Comparison of ENCODE assay signal across 7 mouse cellular contexts in genomic region chr11:60139141-60139733, GRCm38 (mm10). TPM values are rescaled to one million over a fixed set of nuclear protein-coding genes. Genes with fewer than 3 reads are reported as not detected.
DNase-seq lines count a peak whose midpoint lies in the region; ATAC-seq and TF ChIP-seq lines count a peak whose summit lies in the region.

No protein-coding gene starts in this region.

- H3K4me3 ChIP-seq in C2C12 (ENCODE audit: insufficient read depth, poor library complexity, severe bottlenecking) = peak overlapping the region; percentile 41
- peak overlapping the region; percentile 73 for H3K4me3 ChIP-seq in embryonic facial prominence, embryonic 10.5 days
- peak overlapping the region; percentile 65 for H3K4me3 ChIP-seq in hindbrain, embryonic 11.5 days (ENCODE audit: low read depth, low read length)
- peak overlapping the region; percentile 58 for H3K4me3 ChIP-seq in limb, embryonic 11.5 days (ENCODE audit: low read depth, low read length)
- peak overlapping the region; percentile 64 for H3K4me3 ChIP-seq in neural tube, embryonic 12.5 days

- peak; percentile 67 for ATAC-seq in hindbrain, embryonic 11.5 days (ENCODE audit: low FRiP score)
- peak; percentile 32; the same call in 1 of the 2 replicates for ATAC-seq in limb, embryonic 11.5 days (ENCODE audit: insufficient number of reproducible peaks, low FRiP score, low TSS enrichment, low read depth)
- ATAC-seq in neural tube, embryonic 12.5 days (ENCODE audit: low FRiP score, low read depth) = peak; percentile 70
- no peak for ATAC-seq in activated CD4-positive, CD25-positive, alpha-beta regulatory T cell, adult 4 months

- H3K36me3 ChIP-seq in C2C12 (ENCODE audit: control insufficient read depth, insufficient read depth) = peaks cover 1% of the 10 kb centered on the region
- H3K36me3 ChIP-seq in embryonic facial prominence, embryonic 10.5 days (replicated peaks) = peaks cover 34% of the 10 kb centered on the region
- no peaks in the 10 kb centered on the region for H3K36me3 ChIP-seq in hindbrain, embryonic 11.5 days (ENCODE audit: control insufficient read depth, insufficient read depth, low read length)
- no peaks in the 10 kb centered on the region; the same call in 1 of the 2 replicates for H3K36me3 ChIP-seq in limb, embryonic 11.5 days (ENCODE audit: control insufficient read depth, insufficient read depth, low read length)
- peaks cover 3% of the 10 kb centered on the region; the same call in 1 of the 2 replicates for H3K36me3 ChIP-seq in neural tube, embryonic 12.5 days

- H3K4me1 ChIP-seq in embryonic facial prominence, embryonic 10.5 days = peaks cover 72% of the 10 kb centered on the region
- peaks cover 10% of the 10 kb centered on the region for H3K4me1 ChIP-seq in hindbrain, embryonic 11.5 days (replicated peaks; ENCODE audit: control insufficient read depth, insufficient read depth, low read length)
- H3K4me1 ChIP-seq in limb, embryonic 11.5 days (ENCODE audit: control insufficient read depth, insufficient read depth, low read length) = peaks cover 23% of the 10 kb centered on the region
- H3K4me1 ChIP-seq in neural tube, embryonic 12.5 days = peaks cover 50% of the 10 kb centered on the region

- peaks cover 99% of the 10 kb centered on the region for H3K79me2 ChIP-seq in C2C12 (ENCODE audit: control insufficient read depth, insufficient read depth)

- no peaks in the 10 kb centered on the region for H3K27me3 ChIP-seq in C2C12 (ENCODE audit: control insufficient read depth, insufficient read depth, insufficient read length)
- H3K27me3 ChIP-seq in embryonic facial prominence, embryonic 10.5 days (replicated peaks; ENCODE audit: low read depth, poor library complexity, severe bottlenecking) = no peaks in the 10 kb centered on the region
- H3K27me3 ChIP-seq in hindbrain, embryonic 11.5 days (ENCODE audit: control insufficient read depth, insufficient read depth, low read length) = no peaks in the 10 kb centered on the region
- no peaks in the 10 kb centered on the region for H3K27me3 ChIP-seq in limb, embryonic 11.5 days (ENCODE audit: control insufficient read depth, insufficient read depth, low read length)
- H3K27me3 ChIP-seq in neural tube, embryonic 12.5 days (replicated peaks) = no peaks in the 10 kb centered on the region

- H3K9me3 ChIP-seq in embryonic facial prominence, embryonic 10.5 days = no peaks in the 10 kb centered on the region
- H3K9me3 ChIP-seq in hindbrain, embryonic 11.5 days (ENCODE audit: control insufficient read depth, low read length) = no peaks in the 10 kb centered on the region
- no peaks in the 10 kb centered on the region for H3K9me3 ChIP-seq in limb, embryonic 11.5 days (ENCODE audit: control insufficient read depth, low read length)
- H3K9me3 ChIP-seq in neural tube, embryonic 12.5 days = no peaks in the 10 kb centered on the region

- TF ChIP-seq CTCF in C2C12 (IDR thresholded peaks at IDR 0.05; ENCODE audit: control insufficient read depth, insufficient read depth, insufficient read length) = no peak

- H3K4me2 ChIP-seq in hindbrain, embryonic 11.5 days (replicated peaks; ENCODE audit: low read depth, low read length) = peak overlapping the region; percentile 66
- H3K4me2 ChIP-seq in limb, embryonic 11.5 days (ENCODE audit: low read depth, severe bottlenecking) = peak overlapping the region; percentile 87
- H3K4me2 ChIP-seq in neural tube, embryonic 12.5 days (replicated peaks) = peak overlapping the region; percentile 86

- H3K9ac ChIP-seq in hindbrain, embryonic 11.5 days (ENCODE audit: low read depth, low read length) = peak overlapping the region; percentile 85
- peak overlapping the region; percentile 81 for H3K9ac ChIP-seq in limb, embryonic 11.5 days (ENCODE audit: low read length)
- H3K9ac ChIP-seq in neural tube, embryonic 12.5 days = peak overlapping the region; percentile 80

- peaks cover 56% of the 10 kb centered on the region for H3K79me3 ChIP-seq in C2C12 (ENCODE audit: low read depth)

- peak; percentile 57 for DNase-seq in CD4-positive, CD25-positive, alpha-beta regulatory T cell, adult 2 months (ENCODE audit: low read depth, low spot score)
- peak; percentile 49 for DNase-seq in embryonic facial prominence, embryonic 10.5 days (ENCODE audit: low spot score)
- DNase-seq in hindbrain, embryonic 11.5 days (ENCODE audit: low spot score) = peak; percentile 47
- DNase-seq in limb, embryonic 11.5 days (ENCODE audit: low spot score) = peak; percentile 52

- peak overlapping the region; percentile 12 for H3ac ChIP-seq in C2C12 (ENCODE audit: control insufficient read depth, insufficient read length, low read depth)

- H3K27ac ChIP-seq in embryonic facial prominence, embryonic 10.5 days (replicated peaks) = peak overlapping the region; percentile 95
- peak overlapping the region; percentile 89 for H3K27ac ChIP-seq in hindbrain, embryonic 11.5 days (ENCODE audit: low read depth, low read length)
- H3K27ac ChIP-seq in limb, embryonic 11.5 days (replicated peaks; ENCODE audit: low read depth, low read length) = peak overlapping the region; percentile 88
- peak overlapping the region; percentile 84 for H3K27ac ChIP-seq in neural tube, embryonic 12.5 days

- WGBS in embryonic facial prominence, embryonic 10.5 days = 3% methylated on average over 24 of the region's 24 CpGs
- 5% methylated on average over 24 of the region's 24 CpGs for WGBS in hindbrain, embryonic 11.5 days
- 2% methylated on average over 24 of the region's 24 CpGs for WGBS in limb, embryonic 11.5 days
- 2% methylated on average over 24 of the region's 24 CpGs for WGBS in neural tube, embryonic 12.5 days

TF ChIP-seq in C2C12, 6 proteins besides CTCF, POLR2A, EP300 and RAD21:
- TF ChIP-seq USF1 (IDR thresholded peaks at IDR 0.05; ENCODE audit: low read depth) (no peak), MAX (IDR thresholded peaks at IDR 0.05) (no peak), CEBPB (IDR thresholded peaks at IDR 0.05; ENCODE audit: low read depth) (no peak), MYOG (IDR thresholded peaks at IDR 0.05; ENCODE audit: control insufficient read depth, extremely low read depth, insufficient read length) (no peak), MYOD1 (IDR thresholded peaks at IDR 0.05; ENCODE audit: control insufficient read depth, insufficient read length, low read depth) (no peak), FOSL1 (IDR thresholded peaks at IDR 0.05; ENCODE audit: insufficient read depth, low read length, poor library complexity, severe bottlenecking) (no peak)

RNA-seq across cellular contexts. Expression of gene Rai1, which starts 34.4 kb away (rescaled TPM):
- 24.9 TPM for polyA plus RNA-seq in C2C12 (2012; fragmentation: generic; extraction: Trizol)
- polyA plus RNA-seq in embryonic facial prominence, embryonic 10.5 days (2016; fragmentation: Nextera tagmentation; extraction: Ambion mirVana) = 31.0 and 33.8 TPM in 2 replicates
- 22.6 and 28.1 TPM in 2 replicates for polyA plus RNA-seq in hindbrain, embryonic 11.5 days (2014; fragmentation: Nextera tagmentation; extraction: Ambion mirVana)
- 35.5 and 36.0 TPM in 2 replicates for polyA plus RNA-seq in limb, embryonic 11.5 days (2014; fragmentation: Nextera tagmentation; extraction: Ambion mirVana)
- 34.0 and 35.6 TPM in 2 replicates for polyA plus RNA-seq in neural tube, embryonic 12.5 days (2016; fragmentation: Nextera tagmentation; extraction: Ambion mirVana)
- 10 to 100 TPM in 1 of 2 experiments, 1 to 10 TPM in 1; 7.6 to 11.3 TPM for polyA plus RNA-seq in activated CD4-positive, CD25-positive, alpha-beta regulatory T cell, adult 4 months (2017; shearing (Covaris generic))
